Mouse (Mus musculus): ENCODE data around the gene Heatr6.

The Heatr6 gene

DNA sequence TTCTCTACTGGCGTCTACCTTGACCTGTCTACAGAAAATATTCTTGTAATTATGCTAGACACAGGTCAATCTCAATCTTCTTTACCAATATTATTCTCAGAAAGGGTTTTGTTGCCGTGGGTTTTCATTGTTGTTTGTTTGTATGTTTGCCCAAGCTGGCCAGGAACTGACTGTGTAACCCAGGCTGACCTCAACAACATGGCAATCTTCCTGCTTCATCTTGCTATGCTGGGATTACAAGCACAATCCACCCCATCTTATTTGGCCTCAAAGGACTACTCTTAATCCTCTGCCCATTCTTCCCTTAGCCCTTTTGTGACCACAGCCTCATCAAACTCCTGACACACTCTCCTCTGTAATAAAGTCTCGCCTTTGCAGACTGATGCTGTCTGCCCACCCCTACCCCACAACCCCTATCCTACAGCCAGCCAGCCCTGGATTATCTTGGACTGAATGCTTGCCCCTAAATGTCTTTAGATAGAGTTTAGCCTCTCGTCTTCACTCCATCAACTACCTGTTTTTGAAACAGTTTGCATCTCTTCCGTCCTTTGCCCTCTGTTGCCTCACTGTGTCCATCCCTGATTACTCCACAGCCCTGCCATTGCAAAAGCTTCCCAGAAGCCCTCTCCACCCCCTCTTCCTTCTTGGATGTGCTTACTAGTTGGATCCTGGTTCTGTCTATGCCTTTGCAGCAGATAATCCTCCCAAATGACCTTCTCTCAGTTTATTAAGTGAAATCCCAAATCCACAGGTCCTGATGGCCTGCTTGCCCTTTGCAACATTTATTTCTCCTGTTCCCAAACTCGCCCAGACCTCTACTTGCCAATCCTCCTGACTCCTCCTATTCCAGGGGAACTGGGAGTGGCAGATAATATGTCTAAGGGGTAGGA is 5.9 kb upstream of the Heatr6 start:
- in situ Hi-C loops (cut with MboI, MseI): no loop called here

GRCm38 (mm10) chr11:83754227-83754626 is 731 bp downstream of the Heatr6 start:
- in situ Hi-C loops (cut with MboI, MseI): no loop called here

- in situ Hi-C loops (cut with MboI, MseI): no loop called here
These were observed 13.8 kb downstream of the Heatr6 start for GRCm38 (mm10) chr11:83767306-83767705.

GRCm38 (mm10) chr11:83768976-83769375 is 15.5 kb downstream of the Heatr6 start:
- in situ Hi-C loops (cut with MboI, MseI): no loop called here

DNA sequence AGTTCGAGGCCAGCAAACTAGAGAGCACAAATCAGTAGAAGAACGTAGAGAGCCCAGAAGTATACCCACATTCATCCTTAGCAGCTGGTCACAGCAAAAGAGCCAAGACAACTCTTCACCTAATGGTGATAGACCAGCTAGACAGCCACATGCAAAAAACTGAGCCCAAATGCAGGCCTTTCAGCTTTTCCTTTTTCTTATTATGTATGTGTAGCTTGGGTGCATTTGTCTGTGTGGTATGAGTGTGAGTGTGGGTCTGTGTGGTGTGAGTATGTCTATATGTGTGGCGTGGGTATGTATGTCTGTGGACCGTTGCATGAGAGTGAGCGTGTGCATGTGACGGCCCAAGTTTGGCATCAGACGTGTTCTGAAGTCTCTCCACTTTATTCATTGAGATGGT is 17.5 kb downstream of the Heatr6 start:
- in situ Hi-C loops (cut with MboI, MseI): no loop called here

DNA sequence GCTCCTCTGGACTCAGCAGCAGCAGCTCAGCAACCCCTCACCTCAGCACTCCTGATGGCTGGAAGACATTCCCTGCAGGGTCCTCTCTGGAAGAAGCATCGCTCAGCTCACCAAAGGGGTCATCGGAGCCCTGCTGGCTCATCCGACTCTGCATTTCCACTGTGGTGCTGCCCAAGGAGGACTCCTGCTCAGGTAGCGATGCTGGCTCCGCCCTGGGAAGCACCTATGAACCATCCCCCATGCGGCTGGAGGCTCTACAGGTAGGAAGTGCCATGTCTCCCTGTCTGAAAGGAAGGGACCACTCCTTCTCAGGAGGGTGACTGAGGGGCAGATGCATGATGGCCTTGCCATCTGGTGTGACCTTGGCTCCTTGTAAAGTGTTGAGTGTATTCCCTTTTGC is 18.8 kb downstream of the Heatr6 start:
- in situ Hi-C loops (cut with MboI, MseI): no loop called here

- in situ Hi-C loops (cut with MboI, MseI): no loop called here
These were observed 20.2 kb downstream of the Heatr6 start for GRCm38 (mm10) chr11:83773691-83774090.

- in situ Hi-C loops (cut with MboI, MseI): no loop called here
These were observed 20.8 kb downstream of the Heatr6 start for GRCm38 (mm10) chr11:83774324-83774723.

DNA sequence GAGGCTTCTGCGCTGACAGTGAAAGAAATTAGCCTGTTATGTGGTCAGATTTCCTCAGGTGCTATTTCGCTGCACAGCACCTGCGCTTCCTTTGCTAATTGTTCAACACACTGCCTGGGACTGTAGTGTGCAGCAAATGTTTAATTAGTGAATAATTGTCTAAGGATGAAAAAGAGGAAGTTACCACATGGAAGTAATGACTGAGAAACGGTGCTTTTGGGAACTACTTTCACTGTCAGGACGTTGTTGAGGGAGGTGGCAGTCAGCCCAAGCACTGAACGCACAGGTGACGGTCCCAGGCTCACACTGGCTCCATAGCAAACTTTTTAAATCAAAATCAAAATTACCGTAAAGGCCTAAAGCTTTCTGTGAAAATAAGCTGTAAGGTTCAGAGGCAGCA is 23.3 kb downstream of the Heatr6 start:
- in situ Hi-C loops (cut with MboI, MseI): no loop called here

DNA sequence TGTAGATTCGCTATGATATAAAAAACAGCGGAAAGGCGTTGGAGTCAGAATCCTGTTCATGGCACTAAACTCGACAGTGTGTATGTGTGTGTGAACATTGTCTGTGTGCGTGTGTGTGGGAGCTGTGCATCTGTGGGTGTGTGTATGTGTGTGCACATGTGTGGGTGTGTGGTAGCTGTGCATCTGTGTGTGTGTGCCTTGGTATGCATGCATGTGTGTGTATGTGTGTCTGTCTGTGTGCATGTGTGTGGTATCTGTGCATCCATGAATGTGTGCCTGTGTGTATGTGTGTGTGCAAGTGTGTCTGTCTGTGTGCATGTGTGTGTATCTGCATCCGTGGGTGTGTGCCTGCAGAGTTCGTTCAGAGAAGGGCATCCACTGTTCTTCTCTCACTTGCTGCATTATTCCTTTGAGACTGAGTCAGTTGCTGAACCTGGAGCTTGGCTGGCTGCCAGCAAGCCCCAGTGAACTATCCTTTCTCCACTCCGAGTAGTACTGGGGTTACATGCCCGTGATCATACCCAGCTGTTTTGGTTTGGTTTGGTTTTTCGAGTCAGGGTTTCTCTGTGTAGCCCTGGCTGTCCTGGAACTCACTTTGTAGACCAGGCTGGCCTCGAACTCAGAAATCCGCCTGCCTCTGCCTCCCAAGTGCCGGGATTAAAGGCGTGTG is 30.6 kb downstream of the Heatr6 start:
- in situ Hi-C loops (cut with MboI, MseI): loop anchor here (10.0 kb wide), 1 partner anchor 251 kb away; no protein-coding TSS in a partner anchor

DNA sequence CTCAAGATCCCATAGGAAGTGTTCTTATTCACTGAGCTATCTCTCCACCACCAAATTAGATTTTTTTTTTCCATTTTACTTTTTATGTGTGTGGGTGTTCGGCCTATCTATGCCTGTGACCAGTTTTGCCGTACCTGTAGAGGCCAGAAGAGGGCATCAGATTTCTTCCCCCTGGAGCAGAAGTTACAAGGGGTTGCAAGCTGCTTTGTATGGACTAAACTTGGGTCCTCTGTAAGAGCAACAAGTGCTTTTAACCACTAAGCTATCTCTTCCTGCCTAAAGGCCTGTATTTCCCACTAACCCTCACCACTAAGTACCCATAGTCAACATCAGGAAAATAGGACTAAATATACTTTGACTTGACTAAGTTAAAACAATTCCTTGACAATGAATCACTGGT is 31.2 kb downstream of the Heatr6 start:
- in situ Hi-C loops (cut with MboI, MseI): loop anchor here (10.0 kb wide), 1 partner anchor 250 kb away; no protein-coding TSS in a partner anchor

DNA sequence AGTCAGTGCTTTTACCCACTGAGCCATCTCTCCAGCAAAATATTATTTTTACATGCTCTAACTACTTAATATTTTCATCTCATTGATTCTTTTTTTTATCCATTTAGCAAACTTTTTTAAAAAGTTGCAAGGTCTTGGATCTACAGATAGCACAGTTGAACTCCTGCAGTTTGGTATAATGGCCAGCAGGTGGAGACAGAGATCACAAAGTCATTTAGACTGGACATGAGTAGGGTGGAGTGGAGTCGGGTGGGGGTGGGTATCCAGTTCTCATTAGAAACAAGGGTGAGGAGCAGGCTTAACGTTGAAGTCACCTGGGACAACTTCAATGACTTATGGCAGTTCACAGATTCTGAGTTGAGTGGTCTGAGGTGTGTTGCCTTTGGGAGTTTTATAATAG is 31.9 kb downstream of the Heatr6 start:
- in situ Hi-C loops (cut with MboI, MseI): loop anchor here (10.0 kb wide), 1 partner anchor 249 kb away; no protein-coding TSS in a partner anchor

DNA sequence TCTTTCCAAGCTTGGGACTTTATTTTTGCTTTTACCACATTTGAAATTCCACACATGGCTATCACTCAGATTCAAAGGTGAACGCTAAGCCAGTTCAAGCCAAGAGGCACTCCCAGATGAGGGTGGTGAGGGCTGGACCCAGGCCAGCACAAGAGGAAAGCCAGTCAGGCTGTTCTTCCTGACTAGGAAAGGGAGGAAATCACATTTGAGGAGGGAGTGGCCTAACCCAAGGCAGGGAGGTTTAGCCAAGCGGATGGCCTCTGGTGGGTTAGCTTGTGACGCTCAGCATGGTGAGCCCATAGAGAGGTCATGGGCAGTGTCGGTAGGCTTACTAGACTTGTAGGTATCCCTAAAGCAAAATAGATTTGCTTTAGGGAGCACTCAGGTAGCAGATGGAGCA is 33.3 kb downstream of the Heatr6 start:
- in situ Hi-C loops (cut with MboI, MseI): loop anchor here (10.0 kb wide), 1 partner anchor 248 kb away; no protein-coding TSS in a partner anchor

DNA sequence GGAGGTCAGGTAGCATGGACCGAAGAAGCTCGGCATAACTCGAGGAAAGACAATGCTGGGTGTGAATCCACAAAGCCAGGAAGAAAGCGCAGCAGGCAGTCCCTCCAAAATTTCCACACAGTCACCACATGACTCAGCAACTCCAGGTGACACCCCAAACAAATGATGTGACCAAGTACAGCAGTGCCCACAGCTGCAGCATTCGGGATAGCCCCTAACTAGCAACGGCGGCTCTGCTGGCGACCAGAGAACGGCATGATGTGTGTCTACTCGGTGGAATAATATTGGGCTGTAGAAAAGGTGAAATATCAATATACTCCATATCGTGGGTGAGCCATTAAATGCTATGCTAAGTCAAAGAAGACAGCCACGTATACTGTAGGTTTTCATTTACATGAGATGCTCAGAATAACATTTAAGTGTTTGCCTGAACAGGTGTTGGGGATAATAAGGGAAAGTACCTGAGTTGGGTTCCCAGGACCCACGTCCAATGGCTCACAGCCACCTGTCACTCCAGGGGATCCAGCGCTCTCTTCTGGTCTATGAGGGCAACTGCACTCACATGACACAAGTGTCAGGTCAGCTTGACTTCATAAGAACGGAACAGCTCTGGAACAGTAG is 34.0 kb downstream of the Heatr6 start:
- in situ Hi-C loops (cut with MboI, MseI): loop anchor here (10.0 kb wide), 1 partner anchor 247 kb away; no protein-coding TSS in a partner anchor

- in situ Hi-C loops (cut with MboI, MseI): loop anchor here (10.0 kb wide), 1 partner anchor 246 kb away; no protein-coding TSS in a partner anchor
These were observed 34.8 kb downstream of the Heatr6 start for GRCm38 (mm10) chr11:83788331-83788730.

DNA sequence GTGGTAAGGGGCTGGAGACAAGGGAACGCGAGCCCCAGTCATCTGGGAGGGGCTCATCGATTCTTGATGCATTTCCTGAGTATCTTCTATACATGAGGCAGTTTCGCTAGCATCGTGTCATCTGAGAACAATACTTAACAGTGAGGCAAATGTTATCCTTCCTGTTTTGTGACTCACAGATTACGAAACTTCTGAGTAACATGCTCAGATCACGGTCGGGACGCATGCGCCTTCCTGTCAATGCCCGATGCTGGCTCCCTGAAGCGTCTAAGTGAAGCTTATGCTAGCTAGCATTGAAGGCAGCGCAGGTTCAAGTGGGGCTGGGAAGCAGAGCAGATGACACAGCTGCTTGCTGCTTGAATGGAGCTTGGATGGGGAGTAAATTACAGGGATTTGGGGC is 35.8 kb downstream of the Heatr6 start:
- in situ Hi-C loops (cut with MboI, MseI): loop anchor here (10.0 kb wide), 1 partner anchor 246 kb away; no protein-coding TSS in a partner anchor

GRCm38 (mm10) chr11:83791133-83791532 is 37.6 kb downstream of the Heatr6 start:
- in situ Hi-C loops (cut with MboI, MseI): no loop called here

DNA sequence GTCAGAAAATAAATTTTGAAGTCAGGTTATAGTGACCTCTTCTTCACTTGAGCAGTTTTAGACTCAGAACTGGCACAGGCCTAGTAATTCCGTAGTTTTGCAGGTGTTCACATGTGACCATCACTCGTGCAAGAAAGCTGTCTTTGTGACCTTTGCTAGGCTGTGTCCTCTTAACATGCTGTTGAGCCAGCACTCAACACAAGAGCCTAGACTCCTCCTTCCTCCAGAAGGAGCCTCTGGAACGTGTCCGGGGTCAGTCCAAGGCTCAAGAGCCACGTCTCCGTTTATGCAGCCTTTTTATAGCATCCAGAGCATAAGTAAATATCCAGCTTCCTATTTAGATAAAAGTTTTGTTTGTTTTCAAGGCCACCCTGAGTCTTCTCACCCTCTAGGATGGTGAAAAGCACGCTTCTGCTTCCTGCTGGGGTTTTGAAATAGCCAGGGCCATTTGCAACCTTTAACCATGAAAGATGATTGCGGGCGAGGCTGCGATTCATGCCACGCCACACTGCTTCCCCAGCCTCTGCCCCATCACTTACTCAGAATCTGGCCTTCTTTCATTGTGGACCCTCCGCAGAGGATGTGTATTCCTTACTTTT is 38.9 kb downstream of the Heatr6 start:
- in situ Hi-C loops (cut with MboI, MseI): no loop called here

DNA sequence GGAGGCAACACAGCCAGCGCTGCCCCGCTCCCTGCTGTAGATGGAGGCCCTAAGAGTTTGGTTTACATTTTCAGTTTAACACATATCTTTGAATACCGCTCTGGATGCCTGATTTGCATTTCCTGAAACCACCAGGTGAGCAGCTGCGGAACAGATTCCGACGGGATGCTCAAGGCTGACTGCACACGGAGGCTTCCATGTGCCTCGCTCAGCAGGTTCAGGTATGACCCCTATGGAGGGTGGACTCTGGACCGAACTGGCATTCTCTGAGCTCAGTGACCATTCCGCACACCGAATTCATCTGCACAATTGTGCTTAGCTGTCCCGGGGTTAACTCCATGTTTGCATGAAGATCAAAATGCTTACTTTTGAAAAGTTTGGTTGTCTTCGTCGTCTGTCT is 39.8 kb downstream of the Heatr6 start:
- in situ Hi-C loops (cut with MboI, MseI): no loop called here

DNA sequence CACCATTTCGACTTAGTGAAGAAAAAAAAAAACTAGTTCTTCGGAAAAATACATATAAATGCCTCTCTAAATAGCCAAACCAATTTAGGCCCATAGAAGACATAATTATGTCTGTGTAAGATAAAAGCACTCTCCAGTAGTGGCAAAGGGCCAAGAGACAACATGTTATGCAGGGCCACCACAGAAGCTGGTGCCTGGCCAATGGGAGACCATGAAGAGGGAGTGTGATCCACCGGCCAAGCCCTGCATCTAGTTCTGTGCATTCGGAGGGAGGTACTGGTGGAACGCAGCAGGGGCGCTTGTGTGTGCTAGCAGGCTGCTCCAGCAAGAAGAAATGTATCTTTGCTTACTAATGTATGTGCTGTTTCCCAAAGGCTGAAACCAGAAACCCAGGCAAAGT is 42.6 kb downstream of the Heatr6 start:
- in situ Hi-C loops (cut with MboI, MseI): no loop called here

DNA sequence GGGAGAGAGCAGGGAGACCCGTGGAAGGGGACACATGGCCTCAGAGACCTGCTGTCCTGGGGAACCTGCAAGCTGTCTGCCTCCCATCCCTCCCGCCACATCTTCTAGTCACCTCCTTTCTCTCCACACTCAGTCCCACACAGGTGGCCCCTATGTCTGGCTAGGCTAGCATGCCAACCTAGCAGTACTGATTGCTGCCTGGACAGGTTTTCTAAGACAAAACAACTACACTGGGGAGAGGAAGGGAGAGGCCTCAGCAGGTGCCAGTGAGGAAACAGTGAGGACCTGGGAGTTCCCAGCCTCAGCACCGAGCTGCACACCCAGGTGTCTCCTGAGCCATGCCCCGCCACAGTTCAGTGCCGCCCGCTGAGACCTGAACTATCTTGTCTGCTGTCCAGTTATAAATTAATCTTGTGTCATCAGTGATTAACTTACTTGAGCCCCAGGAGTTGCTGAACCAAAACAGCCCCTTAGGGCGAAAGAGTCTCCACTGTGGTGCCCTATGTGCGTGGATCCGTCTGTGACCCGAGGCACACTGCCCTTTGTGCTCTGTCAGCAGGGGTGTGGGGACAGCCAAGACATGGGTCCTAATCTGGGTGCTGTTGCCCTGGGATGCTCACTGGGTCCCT is 43.6 kb downstream of the Heatr6 start:
- in situ Hi-C loops (cut with MboI, MseI): no loop called here

Measured in T-helper 2 cell (primary cell).